In genomic region chr3:87117632-87118031, GRCm38 (mm10) we compare ENCODE assay signal across 14 mouse cellular contexts. TPM values are rescaled to one million over a fixed set of nuclear protein-coding genes. Genes with fewer than 3 reads are reported as not detected.
DNase-seq lines count a peak whose midpoint lies in the region; ATAC-seq and TF ChIP-seq lines count a peak whose summit lies in the region.
"Had no signal": no experiment of that assay in that cellular context is flagged by ENCODE, and none has a peak within 500 bp of the region (broad histone marks: within the 10 kb centered on the region; RNA-seq: fewer than 3 reads in every experiment).

No protein-coding gene starts in this region.

- H3K9me3 ChIP-seq in forebrain, embryonic 10.5 days, result no peaks in the 10 kb centered on the region
- H3K9me3 ChIP-seq in forebrain, embryonic 12.5 days, result no peaks in the 10 kb centered on the region
- no peaks in the 10 kb centered on the region for H3K9me3 ChIP-seq in intestine, embryonic 15.5 days
- no peaks in the 10 kb centered on the region for H3K9me3 ChIP-seq in neural tube, embryonic 14.5 days (ENCODE audit: control insufficient read depth, low read length)

- intact Hi-C loops in left cerebral cortex, adult 2 months (cut with DNase I), result no loop called here

- peak overlapping the region; percentile 27; the same call in 1 of the 2 replicates for H3K27ac ChIP-seq in forebrain, embryonic 10.5 days
- no peak overlapping the region for H3K27ac ChIP-seq in forebrain, embryonic 12.5 days
- peak overlapping the region; percentile 70 for H3K27ac ChIP-seq in intestine, embryonic 15.5 days
- peak overlapping the region; percentile 52; the same call in 1 of the 2 replicates for H3K27ac ChIP-seq in neural tube, embryonic 14.5 days (ENCODE audit: low read depth, low read length)
- H3K27ac ChIP-seq in left cerebral cortex, adult 2 months, result no peak overlapping the region

- H3K27me3 ChIP-seq in forebrain, embryonic 10.5 days (ENCODE audit: poor library complexity, severe bottlenecking), result no peaks in the 10 kb centered on the region
- H3K27me3 ChIP-seq in forebrain, embryonic 12.5 days, result no peaks in the 10 kb centered on the region
- no peaks in the 10 kb centered on the region for H3K27me3 ChIP-seq in intestine, embryonic 15.5 days (replicated peaks)
- H3K27me3 ChIP-seq in neural tube, embryonic 14.5 days (ENCODE audit: control insufficient read depth, insufficient read depth, low read length), result no peaks in the 10 kb centered on the region

- no peak for ATAC-seq in forebrain, embryonic 12.5 days (ENCODE audit: low FRiP score)
- ATAC-seq in intestine, embryonic 15.5 days, result peak; percentile 50; the same call in 1 of the 2 replicates
- no peak for ATAC-seq in neural tube, embryonic 14.5 days (ENCODE audit: low read depth)
- ATAC-seq: forebrain, embryonic 14.5 days; liver, postnatal 0 days had no signal

- no peak overlapping the region for H3K4me2 ChIP-seq in forebrain, embryonic 12.5 days
- H3K4me2 ChIP-seq in intestine, embryonic 15.5 days (replicated peaks), result peak overlapping the region; percentile 10; the same call in 1 of the 2 replicates
- H3K4me2 ChIP-seq in neural tube, embryonic 14.5 days (ENCODE audit: low read depth, low read length), result no peak overlapping the region

- H3K4me1 ChIP-seq in forebrain, embryonic 10.5 days, result peaks cover 27% of the 10 kb centered on the region
- H3K4me1 ChIP-seq in forebrain, embryonic 12.5 days, result peaks cover 7% of the 10 kb centered on the region; the same call in 1 of the 2 replicates
- peaks cover 38% of the 10 kb centered on the region for H3K4me1 ChIP-seq in intestine, embryonic 15.5 days (replicated peaks)
- H3K4me1 ChIP-seq in neural tube, embryonic 14.5 days (ENCODE audit: control insufficient read depth, insufficient read depth, low read length), result peaks cover 19% of the 10 kb centered on the region; the same call in 1 of the 2 replicates

- no peak for TF ChIP-seq CTCF in left cerebral cortex, adult 2 months (IDR thresholded peaks at IDR 0.05)

- WGBS in forebrain, embryonic 10.5 days, result 87% methylated on average over 12 of the region's 12 CpGs
- 88% methylated on average over 12 of the region's 12 CpGs for WGBS in forebrain, embryonic 12.5 days
- 52% methylated on average over 12 of the region's 12 CpGs for WGBS in intestine, embryonic 15.5 days
- WGBS in neural tube, embryonic 14.5 days, result 72% methylated on average over 12 of the region's 12 CpGs

- peaks cover 72% of the 10 kb centered on the region for H3K36me3 ChIP-seq in forebrain, embryonic 10.5 days (replicated peaks)
- H3K36me3 ChIP-seq in forebrain, embryonic 12.5 days (replicated peaks), result peaks cover 23% of the 10 kb centered on the region
- no peaks in the 10 kb centered on the region for H3K36me3 ChIP-seq in intestine, embryonic 15.5 days
- no peaks in the 10 kb centered on the region for H3K36me3 ChIP-seq in neural tube, embryonic 14.5 days (ENCODE audit: control insufficient read depth, insufficient read depth, low read length)

- no peak overlapping the region for H3K4me3 ChIP-seq in forebrain, embryonic 10.5 days
- no peak overlapping the region for H3K4me3 ChIP-seq in forebrain, embryonic 12.5 days (replicated peaks)
- no peak overlapping the region for H3K4me3 ChIP-seq in intestine, embryonic 15.5 days (replicated peaks)
- H3K4me3 ChIP-seq in neural tube, embryonic 14.5 days (ENCODE audit: low read depth, low read length), result no peak overlapping the region
- no peak overlapping the region for H3K4me3 ChIP-seq in left cerebral cortex, adult 2 months
- H3K4me3 ChIP-seq: myocyte had no signal

- no peak for DNase-seq in forebrain, embryonic 10.5 days (ENCODE audit: extremely low spot score, low spot score)
- peak; percentile 45 for DNase-seq in kidney, postnatal 10 days
- no peak for DNase-seq in kidney, adult 18-20 months
- no peak for DNase-seq in left cerebral cortex, adult 2 months (ENCODE audit: extremely low spot score in 1 of 2, low spot score in 2 of 2)
- DNase-seq in cerebellum, adult 9-11 months, result no peak
- DNase-seq: adrenal gland, postnatal 25 days; gastrocnemius, postnatal 14 days; liver, postnatal 0 days; retina, postnatal 1 day had no signal

- no peak overlapping the region for H3K9ac ChIP-seq in forebrain, embryonic 12.5 days
- no peak overlapping the region for H3K9ac ChIP-seq in intestine, embryonic 15.5 days
- no peak overlapping the region for H3K9ac ChIP-seq in neural tube, embryonic 14.5 days (replicated peaks; ENCODE audit: low read depth, low read length)
- H3K9ac ChIP-seq: liver, postnatal 0 days had no signal

RNA-seq across cellular contexts. Expression of gene Kirrel, which starts 56.9 kb away (rescaled TPM):
- polyA plus RNA-seq in forebrain, embryonic 10.5 days (2016; fragmentation: Nextera tagmentation; extraction: Ambion mirVana), result 13.1 and 14.3 TPM in 2 replicates
- 11.5 and 12.9 TPM in 2 replicates for polyA plus RNA-seq in forebrain, embryonic 12.5 days (2016; fragmentation: Nextera tagmentation; extraction: Ambion mirVana)
- 11.0 and 11.8 TPM in 2 replicates for polyA plus RNA-seq in intestine, embryonic 15.5 days (2015; fragmentation: Nextera tagmentation; extraction: Ambion mirVana)
- polyA plus RNA-seq in neural tube, embryonic 14.5 days (2014; fragmentation: Nextera tagmentation; extraction: Ambion mirVana), result 3.9 and 4.9 TPM in 2 replicates
- 1 to 10 TPM; 4.3 to 4.9 TPM for total RNA-seq in left cerebral cortex, adult 2 months (2021)

Comparison
In these comparisons a context has a peak if more than half of its experiments do, and no peak if none do; other contexts are left out.
1. H3K27ac ChIP-seq: peak in forebrain, embryonic 10.5 days (single experiment), intestine, embryonic 15.5 days (single experiment) and neural tube, embryonic 14.5 days (single experiment); none in forebrain, embryonic 12.5 days (single experiment) and left cerebral cortex, adult 2 months (single experiment).